Mouse (Mus musculus) G1E-ER4 (cell line): ENCODE data around the gene Spop. TPM values are rescaled to one million over a fixed set of nuclear protein-coding genes. Genes with fewer than 3 reads are reported as not detected.

Experiments
- GATA1 ChIP-seq: IDR thresholded peaks from one replicate; pipeline ENCODE4 v1.8.0; 2012; ENCODE audit warnings: low read length, inconsistent platforms
- polyA plus RNA-seq: library from polyadenylated mRNA; stranded (reverse); fragments of >175 nt; gene quantifications from 2 replicates; pipeline ENCODE4 v1.2.3, GENCODE M21; 2012

The Spop gene
- polyA plus RNA-seq, 1 experiment, result 40.0 TPM

- TF ChIP-seq GATA1, result no peak
Measured at GRCm38 (mm10) chr11:95402658-95403101, 11.2 kb upstream of the Spop start.

- no peak for TF ChIP-seq GATA1
Measured at GRCm38 (mm10) chr11:95403382-95404340, 10.2 kb upstream of the Spop start.

- TF ChIP-seq GATA1, result no peak
Measured at GRCm38 (mm10) chr11:95405771-95406170, 8.1 kb upstream of the Spop start.

- TF ChIP-seq GATA1, result no peak
Measured at GRCm38 (mm10) chr11:95409450-95410112, 4.3 kb upstream of the Spop start.

- TF ChIP-seq GATA1, result no peak
Measured at GRCm38 (mm10) chr11:95411453-95412013, 2.3 kb upstream of the Spop start.

- no peak for TF ChIP-seq GATA1
Measured at GRCm38 (mm10) chr11:95412615-95413014, 1.3 kb upstream of the Spop start.

- no peak for TF ChIP-seq GATA1
Measured at GRCm38 (mm10) chr11:95414536-95415161, 769 bp downstream of the Spop start.

- TF ChIP-seq GATA1, result no peak
Measured at GRCm38 (mm10) chr11:95415931-95416330, 2.1 kb downstream of the Spop start.

- TF ChIP-seq GATA1, result no peak
Measured at GRCm38 (mm10) chr11:95417341-95417740, 3.5 kb downstream of the Spop start.

- no peak for TF ChIP-seq GATA1
Measured at GRCm38 (mm10) chr11:95420880-95421435, 7.1 kb downstream of the Spop start.

GRCm38 (mm10) chr11:95423505-95423904 is 9.6 kb downstream of the Spop start:
- no peak for TF ChIP-seq GATA1

GRCm38 (mm10) chr11:95431344-95431743 is 17.5 kb downstream of the Spop start:
- no peak for TF ChIP-seq GATA1

GRCm38 (mm10) chr11:95432194-95432593 is 18.3 kb downstream of the Spop start:
- TF ChIP-seq GATA1, result no peak

- TF ChIP-seq GATA1, result no peak
Measured at GRCm38 (mm10) chr11:95445371-95445770, 31.5 kb downstream of the Spop start.

GRCm38 (mm10) chr11:95446580-95447305 is 32.9 kb downstream of the Spop start:
- TF ChIP-seq GATA1, result no peak
